Comparison of ENCODE assay signal across 16 mouse cellular contexts in genomic region chr2:145336406-145336805, GRCm38 (mm10).
DNase-seq lines count a peak whose midpoint lies in the region; ATAC-seq lines count a peak whose summit lies in the region.
"Had no signal": no experiment of that assay in that cellular context is flagged by ENCODE, and none has a peak within 500 bp of the region (broad histone marks: within the 10 kb centered on the region; RNA-seq: fewer than 3 reads in every experiment).

No protein-coding gene starts in this region.

- intact Hi-C loops in heart, postnatal 36 days (cut with DNase I): no loop called here

- no peak for ATAC-seq in activated CD4-positive, CD25-positive, alpha-beta regulatory T cell, adult 4 months
- no peak for ATAC-seq in erythroid progenitor cell, adult 5-6 weeks (replicated peaks; ENCODE audit: low FRiP score, poor library complexity, severe bottlenecking)
- ATAC-seq: forebrain, embryonic 15.5 days; intestine, embryonic 15.5 days had no signal

- DNase-seq in heart, adult 11 months: peak; percentile 71
- DNase-seq in heart, postnatal 36 days: no peak
- DNase-seq in cerebellum, adult 8-10 months: peak; percentile 33
- peak; percentile 12 to 55 for DNase-seq in cerebellum, postnatal 14 days
- DNase-seq in kidney, postnatal 25 days: no peak
- DNase-seq: adrenal gland, adult 2 months; adrenal gland, postnatal 25 days; embryo, embryonic 11 days; gastrocnemius, postnatal 10 days; heart, adult 2 months; heart, postnatal 14 days; kidney, adult 18-20 months had no signal

Comparison
In these comparisons a context has a peak if more than half of its experiments do, and no peak if none do; other contexts are left out.
1. DNase-seq: peak in heart, adult 11 months (single experiment), cerebellum, adult 8-10 months (single experiment) and cerebellum, postnatal 14 days (2 of 2); none in heart, postnatal 36 days (0 of 2) and kidney, postnatal 25 days (0 of 2).